Mouse (Mus musculus) mammary gland, adult 2 months (tissue): ENCODE measurements around the gene Rab38. TPM values are rescaled to one million over a fixed set of nuclear protein-coding genes. Genes with fewer than 3 reads are reported as not detected.

Experiments
- polyA plus RNA-seq: library from polyadenylated mRNA; depleted of rRNA; stranded (reverse); fragments of >200 nt; gene quantifications from 2 replicates; pipeline ENCODE4 v1.2.3, GENCODE M21; 2012; ENCODE audit warnings: low replicate concordance; rRNA removed

Rab38 gene
- polyA plus RNA-seq, result 3.4 and 3.6 TPM in 2 replicates

DNA sequence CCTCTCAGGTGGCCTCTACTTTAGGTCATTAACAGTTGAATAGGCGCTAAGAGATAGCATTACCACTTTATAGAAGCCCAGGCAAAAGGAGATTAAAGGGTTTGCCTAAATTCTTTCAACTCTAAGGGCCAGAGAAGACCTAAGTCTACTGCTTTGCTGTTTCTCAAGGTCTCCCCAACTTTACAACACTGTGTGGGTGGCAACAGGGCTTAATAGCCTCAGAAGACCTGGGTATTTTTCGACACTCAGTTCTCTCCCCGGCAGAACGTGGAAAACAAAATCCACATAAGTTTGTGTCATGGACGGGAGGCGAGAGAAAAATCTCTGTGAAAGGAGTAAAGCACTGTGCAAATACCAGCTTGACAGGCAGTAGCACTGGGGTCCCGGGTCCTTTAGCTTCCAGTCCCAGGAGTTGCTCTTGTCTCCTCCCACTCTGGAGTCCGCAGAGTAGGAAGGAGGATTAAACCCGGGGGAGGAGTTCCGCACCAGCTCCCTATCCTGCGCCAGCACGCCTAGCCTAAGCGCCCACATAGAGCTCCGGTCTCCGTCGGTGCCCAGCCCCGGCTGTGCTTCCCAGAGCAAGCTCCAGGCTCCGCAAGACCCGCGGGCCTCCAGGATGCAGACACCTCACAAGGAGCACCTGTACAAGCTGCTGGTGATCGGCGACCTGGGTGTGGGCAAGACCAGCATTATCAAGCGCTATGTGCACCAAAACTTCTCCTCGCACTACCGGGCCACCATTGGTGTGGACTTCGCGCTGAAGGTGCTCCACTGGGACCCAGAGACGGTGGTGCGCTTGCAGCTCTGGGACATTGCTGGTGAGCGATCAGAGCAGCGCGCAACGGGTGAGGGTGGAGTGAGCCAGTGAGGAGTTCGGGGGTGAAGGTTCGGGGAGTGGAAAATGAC is at the start of gene Rab38:
TSS of gene Rab38 (plus strand) at position 488 of the 906 bp plus-strand sequence.

Other genes with a start within 250 kb of the Rab38 start
- gene Ctsc, start 152.2 kb upstream of the Rab38 start, polyA plus RNA-seq, result 82.1 and 186 TPM in 2 replicates